Mouse (Mus musculus) urinary bladder, postnatal 10 days (tissue): ENCODE results near the gene Cux1.
"Not testable (repeated sequence)": the region's sequence is repeated elsewhere in the genome, so short reads cannot be mapped to it uniquely, and the experiment has no call there.

ENCODE experiments used
- DNase-seq: peaks from one replicate; pipeline ENCODE4 v3.0.0; 2022; ENCODE audit warnings: low spot score

The Cux1 gene

GRCm38 (mm10) chr5:136246452-136246838, 320.8 kb downstream of the Cux1 start, which contains the start of gene Sh2b2:
TSS of gene Sh2b2 (minus strand) at chr5:136246556.
- no peak for DNase-seq

DNA sequence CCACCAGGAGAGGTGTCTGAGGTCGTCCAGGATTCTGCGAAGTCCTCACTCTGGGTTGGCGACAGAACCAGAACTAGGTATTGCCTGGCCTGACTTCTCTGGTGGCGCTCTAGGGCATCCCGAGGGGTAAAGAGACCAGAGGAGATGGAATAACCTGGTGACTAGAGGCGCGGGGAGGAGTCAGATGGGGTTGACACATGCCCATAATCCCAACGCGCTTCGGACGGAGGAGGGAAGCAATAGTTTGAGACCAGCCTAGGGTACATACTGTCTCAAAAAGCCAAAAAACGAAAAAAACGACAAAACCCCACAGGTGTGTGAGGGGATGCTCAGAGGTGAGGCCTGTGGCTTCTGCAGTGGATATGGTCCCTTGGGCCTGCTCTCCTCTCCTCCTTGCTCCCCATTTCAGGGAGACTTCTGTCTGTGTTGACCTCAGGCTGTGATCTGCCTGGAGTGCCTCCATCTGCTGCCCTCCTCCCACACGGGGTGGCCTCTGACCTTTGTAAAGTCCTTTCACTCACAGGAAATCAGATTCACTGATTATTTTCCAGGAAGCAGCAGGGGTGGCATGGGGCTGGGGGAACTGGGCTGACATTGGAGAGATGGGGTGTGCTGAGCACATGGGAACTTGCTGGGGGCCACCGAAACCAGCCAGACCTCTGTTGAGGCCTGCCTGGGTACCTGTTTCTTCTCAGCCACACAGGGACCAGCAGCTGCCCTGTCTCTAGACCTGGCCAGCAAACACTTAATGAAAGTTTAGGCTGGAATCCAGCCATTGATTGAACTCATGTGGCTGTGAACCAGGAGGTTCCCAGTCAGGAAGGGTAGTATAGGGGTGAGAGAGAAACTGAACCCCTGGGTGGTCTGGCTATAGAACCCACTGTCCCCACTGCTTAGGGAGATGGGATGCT, 321.5 kb downstream of the Cux1 start:
- DNase-seq: no peak

- peak; percentile 34 for DNase-seq
Measured at GRCm38 (mm10) chr5:136244762-136245540, 322.3 kb downstream of the Cux1 start.

DNA sequence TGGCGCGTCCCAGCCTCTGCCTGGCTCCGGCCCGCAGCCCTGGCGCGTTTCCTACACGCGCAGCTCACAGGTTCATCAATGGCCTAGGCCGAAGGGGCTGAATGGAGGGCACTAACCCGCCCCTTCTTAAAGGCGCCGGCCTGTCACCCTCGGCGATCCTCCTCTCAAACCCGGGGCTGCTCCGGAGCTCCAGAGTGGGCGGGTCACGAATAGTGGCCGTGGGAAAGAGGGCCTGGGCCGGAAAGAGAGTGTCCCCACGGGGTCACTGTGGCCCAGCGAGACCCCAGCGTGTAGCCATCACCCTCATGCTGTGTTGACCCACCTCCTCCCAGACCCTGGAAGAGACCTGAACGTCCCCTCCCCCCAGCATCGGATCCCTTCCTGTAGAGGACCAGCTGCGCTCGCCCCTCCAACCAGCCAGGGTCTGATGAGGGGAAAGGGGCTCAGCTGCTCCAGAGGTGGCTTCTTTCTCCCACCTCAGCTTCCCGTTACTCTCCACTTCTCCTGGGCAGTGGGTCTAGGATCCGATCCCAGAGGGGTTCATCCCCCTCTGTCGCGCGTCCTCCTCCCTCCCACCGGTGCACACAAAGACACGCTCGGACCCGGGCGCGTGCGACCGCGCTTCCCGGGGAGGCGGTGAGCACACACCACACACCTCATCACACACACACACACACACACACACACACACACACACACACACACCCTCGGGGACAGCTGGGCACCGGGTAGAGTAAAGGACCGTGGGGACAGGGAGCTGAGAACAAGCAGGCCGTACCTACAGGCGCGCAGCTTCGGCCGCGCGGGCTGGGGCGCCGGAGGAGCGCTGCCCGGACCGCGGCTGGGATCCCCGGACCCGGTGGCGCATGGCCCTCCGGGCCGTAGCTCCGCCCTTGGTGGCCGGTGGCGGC, 323.2 kb downstream of the Cux1 start:
- no peak for DNase-seq

DNA sequence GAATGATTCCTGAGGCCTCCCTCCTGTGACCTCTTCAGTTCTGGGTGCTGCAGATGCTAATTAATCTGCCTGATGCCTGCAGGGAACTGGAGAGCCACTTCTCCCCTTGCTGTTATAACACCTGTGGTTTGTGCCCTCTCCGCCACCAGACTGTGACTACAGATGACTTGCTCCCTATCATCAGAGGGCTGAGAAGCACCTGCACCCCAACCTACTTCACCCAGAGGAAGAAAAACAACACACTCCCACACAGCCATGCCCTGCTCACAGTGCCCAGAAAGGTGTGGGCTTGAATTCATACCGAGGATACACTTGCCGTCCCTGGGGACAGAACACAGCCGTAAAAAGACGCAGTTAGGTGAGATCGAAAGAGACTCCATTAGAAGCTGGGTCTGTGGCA, 326.1 kb downstream of the Cux1 start:
- no peak for DNase-seq

DNA sequence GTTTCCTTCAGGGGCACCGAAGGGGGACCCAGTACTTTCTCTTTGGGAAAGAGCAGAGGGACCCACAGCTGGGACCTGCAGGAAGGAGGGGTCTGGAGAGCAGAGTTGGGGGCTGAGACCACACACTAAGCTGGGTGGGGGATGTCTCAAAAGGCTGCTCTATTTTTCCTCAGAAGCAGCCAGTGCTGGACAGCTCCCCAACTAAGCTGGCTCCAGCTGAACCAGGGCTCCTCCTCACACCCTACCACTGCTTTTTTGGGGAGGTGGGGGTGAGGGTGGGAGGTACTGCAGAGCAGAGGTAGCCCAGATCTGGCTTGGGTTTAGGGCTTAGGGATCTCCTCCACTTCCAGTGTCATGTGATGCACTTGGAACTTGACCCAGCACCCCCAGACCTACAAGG, 326.9 kb downstream of the Cux1 start:
- DNase-seq: no peak

DNA sequence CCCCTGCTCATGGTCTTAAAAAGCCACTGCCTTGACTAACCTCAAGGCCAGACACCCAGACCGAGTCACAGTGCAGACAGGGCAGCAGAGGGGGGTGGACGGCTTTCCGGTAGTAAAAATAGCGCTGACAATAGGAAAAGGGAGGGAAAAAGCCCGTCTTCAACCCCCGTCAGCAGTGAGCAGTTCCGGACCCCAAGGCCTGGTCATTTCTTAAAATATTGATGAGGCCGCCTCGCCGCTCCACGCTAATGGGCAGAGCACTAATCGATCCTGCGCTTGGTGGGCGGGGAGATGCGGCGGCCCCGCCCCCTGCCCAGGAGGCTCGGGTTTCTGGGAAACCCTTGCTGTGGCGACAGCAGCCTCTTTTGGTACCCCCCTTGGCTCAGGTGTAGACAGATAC, 329.7 kb downstream of the Cux1 start:
- DNase-seq: no peak

DNA sequence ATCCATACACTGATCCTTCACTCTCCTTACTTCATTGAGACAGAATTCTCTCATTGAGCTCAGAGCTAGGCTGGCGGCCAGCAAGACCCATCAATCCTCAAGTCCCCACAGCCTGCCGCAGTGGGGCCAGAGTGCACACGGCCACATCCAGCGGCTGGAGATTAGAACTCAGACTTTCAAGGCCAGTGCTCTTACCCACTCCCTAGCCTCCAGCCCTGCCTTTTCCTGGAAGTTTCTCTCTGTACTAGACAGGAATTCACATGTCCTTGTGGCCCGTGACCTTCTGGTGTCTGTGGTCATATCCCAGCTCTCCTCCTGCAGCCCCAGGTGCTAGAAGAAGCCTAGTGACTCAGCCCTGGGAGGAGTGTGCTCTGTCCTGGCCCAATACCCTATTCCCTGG, 330.7 kb downstream of the Cux1 start:
- DNase-seq: no peak

GRCm38 (mm10) chr5:136230348-136231035, 336.8 kb downstream of the Cux1 start:
- DNase-seq: no peak

DNA sequence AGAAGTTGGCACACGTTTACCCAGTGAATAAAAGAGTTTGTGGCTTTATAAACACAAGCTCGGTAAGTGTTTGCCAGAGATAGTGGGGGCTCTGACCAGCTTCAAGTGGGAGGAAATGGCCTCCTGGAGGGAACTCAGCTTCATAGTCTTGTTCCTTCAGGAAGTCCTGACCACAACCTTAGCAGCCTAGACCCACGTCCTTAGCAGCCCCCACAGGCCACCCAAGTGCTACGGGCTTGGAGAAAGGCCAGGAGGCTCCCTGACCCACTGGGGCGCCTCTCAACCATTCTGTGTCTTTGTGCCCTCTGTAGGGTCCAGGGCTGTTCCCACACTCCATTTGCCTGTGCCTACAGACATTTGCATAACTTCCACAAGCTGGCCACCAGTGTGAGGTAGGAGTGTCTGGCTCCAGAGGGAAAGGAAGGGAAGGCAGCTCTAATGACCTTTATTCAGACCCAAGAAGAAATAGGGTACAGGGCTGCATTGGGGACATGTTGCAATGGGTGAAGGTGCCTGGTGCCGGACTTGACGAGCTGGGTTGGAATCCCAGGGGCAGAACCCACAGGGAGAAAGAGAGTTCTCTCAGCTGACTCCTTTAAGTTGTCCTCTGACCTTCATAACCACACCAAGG, 340.9 kb downstream of the Cux1 start:
- no peak for DNase-seq

- DNase-seq: no peak
Measured at GRCm38 (mm10) chr5:136218585-136218984, 348.7 kb downstream of the Cux1 start.

DNA sequence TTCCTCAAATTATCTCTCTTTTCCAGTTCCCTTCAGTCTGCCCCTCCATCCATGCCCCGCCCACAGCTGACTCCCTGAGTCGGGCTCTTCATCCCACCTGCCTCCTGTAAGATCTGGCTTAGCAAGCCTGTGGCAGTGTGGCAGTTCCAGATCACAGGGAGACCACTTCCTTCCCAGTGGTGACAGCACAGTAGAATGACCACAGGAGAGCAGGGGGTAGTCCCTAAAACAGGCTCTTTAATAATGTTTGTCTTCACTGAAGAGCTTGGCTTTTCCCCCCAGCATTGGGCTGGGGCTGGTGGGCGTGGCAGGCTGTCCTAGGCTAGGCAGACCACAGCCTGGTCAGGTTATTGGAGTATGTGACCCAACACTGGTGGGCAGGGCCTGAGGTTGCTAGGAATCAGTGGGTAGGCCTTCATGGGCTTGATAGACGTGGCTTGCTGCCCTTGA, 349.3 kb downstream of the Cux1 start:
- DNase-seq: no peak

DNA sequence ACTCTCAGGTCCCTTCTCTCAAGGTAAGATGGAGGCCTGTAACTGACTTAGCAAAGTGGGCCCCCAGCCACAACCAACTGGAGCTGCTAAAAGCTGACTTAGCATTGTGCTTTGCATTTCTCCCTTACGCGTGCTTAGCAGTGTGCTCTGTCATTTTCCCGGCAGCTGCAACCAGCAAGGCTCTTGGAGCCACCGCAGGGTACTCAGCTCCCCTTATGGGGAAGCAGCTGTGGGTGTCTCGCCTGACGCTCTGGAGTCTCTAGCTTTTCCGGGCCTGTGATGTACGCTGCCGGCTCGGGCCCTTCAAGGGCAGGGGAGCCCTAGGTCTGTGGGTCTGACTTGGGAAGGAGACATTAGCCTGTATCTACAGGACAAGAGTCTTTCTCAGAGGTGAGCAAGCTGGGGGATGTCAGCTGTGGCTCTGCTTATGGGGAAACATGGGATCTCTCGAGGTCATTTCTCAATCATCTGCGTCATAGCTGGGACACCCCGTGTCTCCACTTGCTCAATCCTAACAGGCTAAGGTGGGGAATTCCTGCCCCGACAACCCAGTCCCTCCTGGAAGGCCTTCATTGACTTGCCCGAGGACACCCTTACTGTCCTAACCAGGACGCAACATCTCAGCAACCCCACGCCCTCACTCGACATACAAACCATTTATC, 350.2 kb downstream of the Cux1 start:
- DNase-seq: no peak

GRCm38 (mm10) chr5:136215958-136216357, 351.3 kb downstream of the Cux1 start:
- DNase-seq: no peak

DNA sequence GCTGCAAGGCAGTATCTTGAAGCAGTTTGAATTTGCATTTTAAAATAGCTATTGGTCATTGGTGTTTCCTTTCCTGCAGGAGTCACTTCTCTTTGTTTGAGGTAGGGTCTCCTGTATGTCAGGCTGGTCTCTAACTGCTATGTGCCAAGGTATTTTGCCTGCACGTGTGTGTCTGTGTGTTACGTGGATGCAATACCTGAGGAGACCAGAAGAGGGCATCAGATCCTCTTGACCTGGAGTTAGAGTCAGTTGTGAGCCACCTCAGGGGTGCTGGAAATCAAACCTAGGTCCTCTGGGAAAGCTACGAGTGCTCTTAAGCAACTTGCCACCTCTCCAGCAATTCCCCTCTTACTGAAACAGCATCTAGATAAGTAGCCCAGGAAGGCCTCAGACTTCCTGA, 352.1 kb downstream of the Cux1 start:
- DNase-seq: no peak

- no peak for DNase-seq
Measured at GRCm38 (mm10) chr5:136213716-136214115, 353.6 kb downstream of the Cux1 start.

DNA sequence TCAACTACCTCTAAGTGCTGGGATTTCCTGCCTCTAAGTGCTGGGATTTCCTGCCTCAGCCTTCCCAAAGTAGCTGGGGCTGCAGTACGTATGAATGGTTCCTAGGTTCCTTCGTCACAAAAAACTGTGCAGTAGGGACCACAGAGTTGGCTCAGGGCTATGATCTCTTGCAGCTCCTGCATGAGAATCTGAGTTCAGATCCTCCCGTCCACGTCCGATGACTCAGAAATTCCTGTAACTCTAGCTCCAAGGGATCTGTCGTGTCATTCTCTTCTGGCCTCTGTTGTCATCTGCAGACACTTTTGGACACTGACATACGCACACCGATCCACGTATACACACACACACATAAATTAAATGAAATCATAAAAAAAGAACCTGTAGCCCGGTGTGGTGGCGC, 354.6 kb downstream of the Cux1 start:
- DNase-seq: no peak

DNA sequence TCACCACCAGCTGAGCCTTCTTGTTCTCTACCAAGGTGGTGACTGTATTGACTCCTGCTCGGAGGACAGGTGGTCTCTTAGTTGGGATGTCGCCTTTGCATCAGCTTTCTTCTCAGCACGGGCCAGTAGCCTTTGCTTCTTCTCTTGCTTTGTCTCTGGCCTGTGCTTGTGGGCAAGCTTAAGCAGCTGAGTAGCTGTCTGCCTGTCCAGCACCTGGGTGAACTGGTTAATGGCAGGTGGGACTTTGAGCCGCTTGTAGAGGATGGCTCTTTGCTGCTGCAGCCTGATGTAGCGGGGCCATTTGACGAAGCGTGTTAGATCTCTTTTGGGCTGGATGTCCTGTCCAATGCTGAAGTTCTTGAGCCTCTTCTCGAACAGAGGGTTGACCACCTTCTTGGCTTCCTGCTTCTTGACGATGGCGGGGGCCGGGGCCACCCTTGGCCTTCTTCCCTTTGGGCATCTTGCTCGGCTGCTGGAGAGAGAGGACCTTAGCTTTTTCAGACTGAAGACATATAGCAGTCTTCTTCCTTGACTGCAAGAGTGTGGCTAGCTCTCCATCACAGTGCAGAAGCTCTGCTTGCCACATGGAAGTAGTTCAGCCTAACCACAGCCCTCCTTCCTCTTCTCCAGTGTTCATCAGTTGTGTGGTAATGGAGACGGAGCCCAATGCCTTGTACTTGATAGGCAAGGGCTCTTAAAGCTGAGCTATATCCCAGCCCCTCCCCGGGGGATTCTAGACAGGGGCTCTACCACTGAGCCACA, 355.8 kb downstream of the Cux1 start:
- DNase-seq: not testable (repeated sequence)

GRCm38 (mm10) chr5:136210549-136210948, 356.7 kb downstream of the Cux1 start:
- no peak for DNase-seq

DNA sequence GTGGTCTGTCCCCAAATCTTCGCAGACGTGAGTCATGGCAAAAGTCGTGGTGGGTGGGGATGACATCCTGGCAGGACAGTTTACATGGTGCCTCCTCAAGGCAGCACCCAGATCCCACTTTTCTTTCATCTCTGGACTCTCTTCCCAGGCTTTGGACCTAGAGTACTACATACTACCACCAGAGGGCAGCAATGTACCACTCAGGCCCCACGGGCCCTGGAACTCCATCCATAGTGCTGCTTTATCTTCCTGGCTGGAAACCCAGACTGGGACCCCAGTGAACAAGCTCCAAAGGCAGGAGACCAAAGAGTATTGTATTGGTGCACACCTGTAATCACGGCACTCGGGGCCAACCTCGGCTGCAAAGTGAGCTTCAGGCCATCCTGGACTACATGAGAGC, 365.5 kb downstream of the Cux1 start:
- DNase-seq: no peak
